Mouse (Mus musculus): ENCODE measurements around the gene Gm29666. TPM values are rescaled to one million over a fixed set of nuclear protein-coding genes. Genes with fewer than 3 reads are reported as not detected.
A peak's percentile ranks its signal among the peaks of the same experiment; 100 is the strongest.

Gm29666 gene
- 1 to 10 TPM; 1.2 to 1.4 TPM for total RNA-seq (2021)

DNA sequence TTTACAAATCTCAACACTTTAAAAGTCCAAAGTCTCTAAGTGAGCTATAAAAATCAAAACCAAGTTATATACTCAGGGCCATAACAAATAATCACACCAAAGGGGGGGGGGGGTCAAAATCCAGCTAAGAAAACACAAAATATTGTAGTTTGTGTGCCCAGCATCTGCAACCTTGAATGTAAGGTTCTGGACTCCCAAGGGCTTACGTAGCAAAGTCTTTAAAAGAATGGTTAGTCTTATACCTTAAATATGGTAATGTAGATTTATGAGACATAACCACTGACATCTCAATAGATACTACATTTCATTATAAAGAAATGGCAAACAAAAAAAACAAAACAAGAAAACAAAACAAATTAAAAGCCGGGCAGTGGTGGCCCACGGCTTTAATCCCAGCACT, at the start of gene Gm29666:
Gm29666 (minus strand) TSS at position 101 of the 400 bp plus-strand sequence.
- no peak for DNase-seq

GRCm38 (mm10) chr15:84968534-84968933, 48.7 kb upstream of the Gm29666 start:
- no peak for DNase-seq

DNA sequence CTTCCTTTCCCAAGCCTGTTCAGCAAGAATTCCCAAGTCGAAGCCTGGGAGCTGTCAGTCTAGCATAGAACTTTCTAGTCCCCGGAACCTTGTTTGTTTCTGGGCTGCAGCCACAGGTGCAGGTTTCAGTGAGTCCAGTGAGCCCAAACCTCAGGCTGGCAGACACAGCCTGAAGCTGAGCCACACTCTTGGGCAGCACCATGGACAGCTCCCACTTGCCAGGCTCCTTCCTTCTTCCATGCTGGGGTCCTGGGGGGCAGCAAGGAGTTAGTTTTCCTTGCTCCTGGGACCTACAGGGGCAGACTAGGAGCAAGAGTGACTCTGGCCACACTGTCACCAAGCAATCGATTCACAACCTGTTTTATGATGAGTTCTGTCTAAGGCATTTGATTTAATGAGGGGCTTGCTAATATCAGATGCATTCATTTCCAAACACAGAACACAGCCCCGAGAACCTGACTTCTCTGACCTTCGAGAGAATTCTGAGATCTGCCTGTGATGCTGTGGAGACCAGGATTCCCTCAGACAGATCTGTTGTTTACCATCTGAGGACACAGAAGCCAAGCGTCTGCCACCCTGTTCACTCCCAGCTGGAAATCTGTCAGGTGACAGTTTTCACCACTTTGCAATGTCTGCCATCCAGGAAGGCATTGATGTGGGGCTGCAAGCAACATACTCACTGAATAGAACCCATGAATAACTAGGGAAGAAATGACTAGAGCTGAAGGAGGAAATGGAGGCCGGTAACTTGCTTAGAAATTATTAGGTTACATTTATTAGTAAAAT, 45.9 kb upstream of the Gm29666 start:
- DNase-seq: no peak

DNA sequence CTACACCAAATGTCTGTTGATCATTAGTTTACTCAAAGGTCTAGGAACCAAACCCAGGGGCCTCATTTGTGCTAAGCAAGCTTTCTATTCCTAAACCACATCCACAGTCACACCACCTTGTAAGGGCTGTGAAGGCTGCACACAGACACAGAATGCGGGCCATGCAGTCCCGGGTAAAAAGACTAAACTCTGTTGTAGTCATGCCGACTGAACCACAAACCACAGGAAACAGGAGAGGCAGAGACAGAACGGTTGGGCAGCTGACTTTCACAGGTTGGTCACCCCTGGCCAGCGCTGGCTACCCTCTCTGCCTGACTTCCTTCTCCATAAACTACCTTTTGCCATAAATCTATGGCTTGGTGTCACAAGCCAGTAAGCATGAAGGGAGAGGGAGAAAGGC, 44.9 kb upstream of the Gm29666 start:
- no peak for DNase-seq

DNA sequence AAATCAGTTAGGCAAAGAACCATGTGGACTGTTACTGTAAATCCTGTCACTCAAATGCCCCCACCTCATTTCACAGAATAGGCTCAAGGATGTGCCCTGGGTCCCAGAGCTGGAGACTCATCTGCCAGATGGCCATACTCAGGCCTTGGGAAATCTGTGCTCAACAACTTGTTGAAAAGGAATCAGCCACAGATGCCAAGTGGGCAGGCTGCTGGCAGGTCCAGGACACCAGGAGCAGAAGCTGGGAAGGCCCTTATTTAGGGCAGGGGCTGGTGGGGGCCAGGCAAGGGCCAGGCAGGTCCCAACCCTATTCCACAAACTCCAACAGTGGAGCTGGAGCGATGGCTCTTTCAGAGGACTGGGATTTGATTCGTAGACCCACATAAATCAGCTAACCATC, 42.7 kb upstream of the Gm29666 start:
- DNase-seq: no peak

DNA sequence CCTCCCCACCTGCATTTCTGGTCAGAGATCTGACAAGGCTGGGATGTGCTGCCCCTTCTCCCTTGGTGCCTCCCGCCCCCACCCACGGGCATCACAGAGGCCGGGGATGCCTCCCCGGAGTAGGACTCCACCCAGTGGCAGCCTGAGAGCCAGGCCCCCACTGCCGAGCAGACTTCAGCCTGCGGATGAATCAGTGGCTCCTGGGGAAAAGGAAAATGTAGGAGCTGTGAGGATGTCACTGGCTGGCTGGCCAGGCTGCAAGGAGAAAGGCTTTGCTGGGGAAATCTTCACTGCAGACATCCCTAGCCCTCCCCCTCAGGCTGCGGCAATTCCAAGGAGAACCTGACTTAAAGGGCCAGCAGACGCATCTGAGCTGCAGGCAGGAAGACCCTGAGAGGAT, 40.9 kb upstream of the Gm29666 start:
- peak in 1 of 2 experiments; percentile 53 for DNase-seq

DNA sequence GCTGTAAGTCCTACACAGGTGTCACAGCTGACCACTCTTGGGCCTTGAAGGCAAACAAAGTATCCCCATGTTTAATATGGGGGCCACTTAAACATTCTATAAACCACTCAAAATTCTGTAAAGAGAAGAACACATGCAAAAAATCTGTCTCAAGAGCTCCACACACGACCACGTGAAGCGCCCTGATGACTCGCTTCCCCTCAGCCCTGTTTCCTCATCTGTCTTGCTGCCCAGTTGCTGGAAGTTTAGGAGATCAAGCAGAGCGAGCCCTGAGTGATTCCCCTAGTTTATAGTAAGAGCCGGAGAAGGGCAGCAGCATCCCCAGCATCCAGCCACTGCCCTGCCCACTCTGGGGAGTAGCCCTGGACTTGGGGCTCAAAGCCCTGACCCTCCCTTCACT, 40.1 kb upstream of the Gm29666 start:
- DNase-seq: no peak

DNA sequence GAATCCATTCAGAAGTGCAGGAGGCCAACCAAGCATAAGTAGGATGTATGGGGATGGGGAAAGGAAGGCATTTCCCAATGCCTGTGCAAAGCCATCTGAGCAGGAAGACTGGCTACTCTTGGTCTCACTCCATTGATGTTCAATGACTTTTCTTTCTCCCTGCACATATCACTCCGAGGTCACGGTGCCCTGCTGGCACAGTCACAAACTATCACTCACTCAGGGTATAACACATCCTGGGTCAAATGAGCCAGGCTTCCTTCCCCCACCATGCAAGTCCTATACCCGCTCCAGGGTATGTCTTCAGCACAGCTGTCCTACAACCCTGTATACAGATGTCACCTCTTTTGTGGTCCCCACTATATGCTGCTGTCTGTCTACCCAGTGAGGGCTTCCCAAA, 38.5 kb upstream of the Gm29666 start:
- DNase-seq: no peak

- peak; percentile 75 to 78 for DNase-seq
Measured at GRCm38 (mm10) chr15:84957851-84958250, 38.0 kb upstream of the Gm29666 start.

DNA sequence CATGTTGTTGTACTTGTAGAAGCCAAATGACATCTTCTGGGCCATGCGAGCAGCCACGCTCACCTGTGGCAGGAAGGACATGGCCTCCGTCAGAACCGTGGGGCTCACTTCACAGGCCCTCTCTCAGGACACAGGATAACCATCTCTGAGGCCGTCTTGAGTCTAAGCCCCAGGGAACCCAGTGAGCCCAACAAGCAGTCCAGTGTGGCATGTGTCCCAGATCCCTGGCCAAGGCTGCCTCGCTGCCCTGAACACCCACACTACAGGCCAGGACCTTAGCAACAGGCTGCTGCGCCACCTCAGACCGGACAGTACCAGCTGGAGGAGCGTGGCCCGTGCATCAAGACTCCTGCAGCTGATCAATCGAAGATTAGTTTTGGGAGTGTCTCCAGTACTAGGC, 33.4 kb upstream of the Gm29666 start:
- no peak for DNase-seq

- no peak for DNase-seq
Measured at GRCm38 (mm10) chr15:84950053-84950452, 30.2 kb upstream of the Gm29666 start.

DNA sequence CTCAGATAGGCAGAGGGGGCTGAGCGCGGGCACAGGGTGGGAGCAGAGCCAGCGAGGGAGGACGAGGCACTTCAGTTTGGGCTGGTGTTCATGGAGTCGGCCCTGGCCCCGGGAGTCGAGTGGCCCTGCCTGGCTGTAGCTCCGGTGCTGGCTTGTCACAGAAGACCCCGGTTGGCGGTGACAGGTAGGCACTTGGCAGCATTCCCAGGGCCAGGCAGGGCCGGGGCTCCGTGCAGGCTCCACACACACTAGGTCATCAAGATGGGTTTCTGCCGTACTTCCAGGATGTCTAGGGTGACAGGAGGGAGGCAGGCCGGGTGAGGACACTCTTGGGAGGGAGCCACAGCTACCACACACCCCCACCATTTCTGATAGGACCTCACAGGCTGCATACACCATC, 29.2 kb upstream of the Gm29666 start:
- DNase-seq: no peak

- no peak for DNase-seq
Measured at GRCm38 (mm10) chr15:84944319-84944718, 24.5 kb upstream of the Gm29666 start.

GRCm38 (mm10) chr15:84942647-84943285, 22.9 kb upstream of the Gm29666 start:
- peak; percentile 70 to 73 for DNase-seq

DNA sequence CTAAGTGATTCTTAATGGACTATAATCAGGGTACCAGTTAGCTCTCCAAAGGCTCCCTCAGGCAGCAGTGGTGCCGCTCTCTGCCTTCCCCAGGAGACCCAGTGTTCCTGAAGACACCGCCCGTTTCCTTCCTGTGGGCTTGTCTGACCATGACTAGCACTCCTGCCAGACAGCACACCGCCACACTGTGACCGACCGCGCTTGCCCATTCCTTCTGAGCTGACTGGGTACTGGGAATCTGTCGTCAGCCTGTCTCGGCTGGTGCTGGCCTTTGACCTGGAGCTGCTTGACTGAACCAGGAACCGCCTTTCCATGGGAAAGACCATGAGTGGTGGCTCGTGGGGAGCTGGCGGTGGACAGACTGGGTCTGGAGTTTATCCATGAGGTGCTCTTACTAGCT, 20.3 kb upstream of the Gm29666 start:
- no peak for DNase-seq

DNA sequence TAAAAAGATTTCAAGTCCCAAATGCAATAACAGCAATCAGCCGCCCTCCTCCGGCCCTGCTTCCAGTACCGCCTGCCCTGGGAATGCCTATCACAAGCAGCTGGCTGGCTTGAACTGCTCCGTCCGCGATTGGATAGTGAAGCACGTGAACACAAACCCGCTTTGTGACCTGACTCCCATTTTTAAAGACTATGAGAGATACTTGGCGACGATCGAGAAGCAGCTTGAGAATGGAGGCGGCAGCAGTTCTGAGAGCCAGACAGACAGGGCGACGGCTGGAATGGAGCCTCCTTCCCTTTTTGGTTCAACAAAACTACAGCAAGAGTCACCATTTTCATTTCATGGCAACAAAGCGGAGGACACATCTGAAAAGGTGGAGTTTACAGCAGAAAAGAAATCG, 15.1 kb upstream of the Gm29666 start:
- peak in 1 of 2 experiments; percentile 42 for DNase-seq

DNA sequence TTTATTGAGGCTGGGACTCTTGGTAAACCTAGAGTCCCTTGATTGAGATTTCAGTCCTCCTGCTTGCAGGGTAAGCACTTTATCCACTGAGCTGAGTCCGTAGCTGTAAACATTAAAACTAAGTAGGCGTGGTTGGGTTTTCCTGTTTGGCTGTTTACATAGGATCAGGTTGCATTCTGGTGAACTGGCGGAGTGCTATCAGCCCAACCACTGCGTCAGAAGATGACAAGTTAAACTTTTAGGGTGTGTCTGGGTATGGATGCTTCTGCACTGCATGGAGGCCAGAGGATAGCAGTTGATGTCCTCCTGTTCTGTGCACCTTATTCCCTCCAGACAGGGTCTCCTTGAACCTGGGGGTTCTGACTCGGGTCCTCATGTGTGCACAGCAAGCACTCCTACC, 12.5 kb upstream of the Gm29666 start:
- no peak for DNase-seq

DNA sequence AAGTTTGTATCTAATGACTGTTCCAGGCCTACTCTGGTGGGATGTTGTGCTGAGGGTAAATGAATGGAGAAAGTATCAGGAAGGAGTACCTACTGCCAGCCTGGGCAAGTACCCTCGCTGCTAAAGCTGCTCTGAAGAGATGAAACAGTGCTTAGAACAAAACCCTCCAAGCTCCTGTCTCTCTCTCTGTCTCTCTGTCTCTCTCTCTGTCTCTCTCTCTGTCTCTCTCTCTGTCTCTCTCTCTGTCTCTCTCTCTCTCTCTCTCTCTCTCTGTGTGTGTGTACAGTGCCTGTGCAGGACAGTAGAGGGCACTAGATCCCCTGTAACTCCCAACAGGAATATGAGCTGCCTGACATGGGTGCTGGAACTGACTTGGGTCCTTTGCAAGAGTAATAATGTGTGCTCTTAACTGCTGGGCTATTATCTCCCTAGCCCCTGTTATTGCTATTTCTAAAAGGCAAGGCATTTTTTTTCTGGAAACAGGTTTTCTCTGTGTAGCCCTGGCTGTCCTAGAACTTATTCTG, 5.7 kb upstream of the Gm29666 start:
- DNase-seq: no peak

GRCm38 (mm10) chr15:84924781-84925315, 5.0 kb upstream of the Gm29666 start:
- no peak for DNase-seq

DNA sequence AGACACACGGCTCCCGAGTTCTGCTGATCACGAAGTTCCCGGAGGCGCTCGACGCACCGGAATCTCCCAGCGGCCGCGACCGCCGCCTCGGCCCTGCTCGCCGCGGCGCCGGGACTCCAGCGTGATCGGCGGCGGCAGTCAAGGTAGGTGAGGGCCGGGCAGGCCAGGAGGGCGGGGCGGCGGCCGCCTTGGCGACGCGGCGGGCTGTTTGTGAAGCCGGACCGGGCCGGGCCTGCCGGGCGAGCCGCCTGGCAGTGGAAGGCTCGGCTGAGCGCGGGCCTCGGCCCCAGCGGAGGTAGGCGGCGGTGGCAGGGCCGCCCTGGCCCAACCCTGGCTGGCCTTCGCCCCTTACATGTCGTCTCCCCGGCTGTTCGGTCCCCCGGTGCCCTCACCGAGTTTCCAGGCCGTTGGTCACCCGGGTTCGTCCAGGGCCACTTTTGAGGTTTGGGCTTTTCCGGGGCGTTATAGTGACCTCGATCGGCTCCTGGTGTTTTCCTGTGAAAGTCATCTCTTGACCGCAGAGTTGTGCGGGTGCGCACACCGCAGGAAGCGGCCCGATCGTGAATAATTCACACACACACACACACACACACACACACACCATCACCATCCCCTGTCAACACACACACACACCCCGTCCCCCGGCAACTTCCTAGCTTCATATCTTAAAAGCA, 3.8 kb upstream of the Gm29666 start:
- no peak for DNase-seq

DNA sequence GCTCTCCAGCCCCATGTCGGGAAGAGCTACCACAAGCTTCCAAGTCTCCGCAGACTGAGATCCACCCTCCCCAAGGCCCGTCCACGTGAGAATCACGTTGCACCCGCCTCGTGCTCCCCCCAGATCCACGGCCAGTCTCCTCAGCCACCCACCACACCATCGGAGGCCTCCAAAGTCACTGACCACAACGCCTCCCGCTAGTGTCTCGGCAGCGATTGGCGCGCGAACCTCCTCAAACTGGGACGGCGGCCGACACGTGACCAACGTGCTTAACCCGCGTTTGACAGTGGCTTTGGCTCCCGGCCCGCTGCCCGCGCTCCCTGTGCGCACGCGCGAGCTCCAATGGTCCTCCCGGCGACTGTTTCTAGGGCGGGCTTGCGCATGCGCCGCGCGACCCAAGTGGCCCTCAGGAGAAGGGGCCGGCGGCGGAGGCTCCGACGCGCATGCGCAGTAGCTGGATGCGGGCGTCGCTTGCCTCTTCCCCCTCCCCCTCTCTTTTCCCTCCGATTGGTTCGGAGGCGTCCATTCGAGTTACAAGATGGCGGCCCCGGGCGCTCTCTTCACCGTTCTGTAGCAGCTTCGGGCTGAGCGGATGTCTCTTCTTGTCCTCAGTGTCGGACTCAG, 3.2 kb upstream of the Gm29666 start, which contains the start of gene Nup50:
Nup50 (plus strand) TSS at position 528 of the 624 bp plus-strand sequence.
- DNase-seq: peak; percentile 100

GRCm38 (mm10) chr15:84913201-84913600, 6.6 kb downstream of the Gm29666 start:
- DNase-seq: peak in 1 of 2 experiments; percentile 20
